Mouse (Mus musculus): ENCODE data around the gene Nbas. TPM values are rescaled to one million over a fixed set of nuclear protein-coding genes. Genes with fewer than 3 reads are reported as not detected.

Nbas gene
- polyA plus RNA-seq, 1 experiment from 2014 or later = 18.2 TPM

DNA sequence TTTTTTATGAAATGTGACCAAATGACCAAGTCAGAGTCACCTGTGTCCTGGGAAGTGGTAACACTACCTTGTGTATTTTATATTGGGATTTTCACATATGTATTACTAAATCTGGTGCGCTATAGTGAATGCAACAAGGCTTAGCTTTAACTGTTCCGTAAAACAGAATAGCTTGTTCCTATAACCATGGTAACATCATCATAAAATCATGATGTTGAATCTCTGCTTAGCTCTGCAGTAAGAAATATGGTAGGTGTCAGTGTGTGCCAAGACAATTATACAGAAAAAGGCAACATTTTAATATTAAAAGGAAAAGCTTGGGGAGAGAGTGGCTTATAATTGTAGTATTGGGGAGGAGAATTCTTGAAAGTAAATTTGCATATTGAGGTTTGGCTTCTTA, 45.0 kb downstream of the Nbas start:
- no peak for ATAC-seq (ENCODE audit: low FRiP score, low read depth)
- no peaks in the 10 kb centered on the region for H3K27me3 ChIP-seq (replicated peaks)
- no peak overlapping the region for H3K27ac ChIP-seq
- 94% methylated on average over 2 of the region's 2 CpGs for WGBS
- H3K4me3 ChIP-seq = no peak overlapping the region
- no peak overlapping the region for H3K9ac ChIP-seq
- H3K9me3 ChIP-seq = no peaks in the 10 kb centered on the region
- H3K4me1 ChIP-seq = no peaks in the 10 kb centered on the region
- H3K4me2 ChIP-seq (replicated peaks) = no peak overlapping the region
- peaks cover 9% of the 10 kb centered on the region; the same call in 1 of the 2 replicates for H3K36me3 ChIP-seq

GRCm38 (mm10) chr12:13314384-13314783, 45.5 kb downstream of the Nbas start:
- Histone ChIP-seq H3K4me3 (no peak overlapping the region), H3K4me2 (replicated peaks) (no peak overlapping the region), H3K36me3 (peaks cover 9% of the 10 kb centered on the region; the same call in 1 of the 2 replicates), H3K27me3 (replicated peaks) (no peaks in the 10 kb centered on the region), H3K9me3 (no peaks in the 10 kb centered on the region), H3K27ac (no peak overlapping the region), H3K9ac (no peak overlapping the region), H3K4me1 (no peaks in the 10 kb centered on the region)
- 86% methylated on average over 3 of the region's 3 CpGs for WGBS
- no peak for ATAC-seq (ENCODE audit: low FRiP score, low read depth)

DNA sequence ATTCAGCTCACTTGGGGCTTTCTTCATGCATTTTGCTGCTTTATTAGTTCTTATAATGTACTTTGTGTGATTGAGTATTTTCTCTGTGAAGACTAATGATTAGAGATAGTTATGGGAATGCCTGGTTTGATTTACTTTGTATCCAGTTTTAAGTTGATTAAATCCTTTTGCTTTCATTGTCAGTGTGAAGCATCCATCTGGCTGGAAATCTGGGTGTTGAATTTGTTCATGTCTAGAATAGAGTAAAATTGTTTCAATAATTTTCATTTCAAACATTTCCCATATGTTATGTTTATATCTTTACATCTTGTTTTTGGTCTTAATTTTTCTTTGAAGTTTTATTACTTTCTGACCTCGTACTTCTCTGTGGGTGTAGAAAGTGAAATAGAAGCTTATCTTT, 46.1 kb downstream of the Nbas start:
- WGBS = 95% methylated on average over 1 of the region's 1 CpGs
- no peak for ATAC-seq (ENCODE audit: low FRiP score, low read depth)

DNA sequence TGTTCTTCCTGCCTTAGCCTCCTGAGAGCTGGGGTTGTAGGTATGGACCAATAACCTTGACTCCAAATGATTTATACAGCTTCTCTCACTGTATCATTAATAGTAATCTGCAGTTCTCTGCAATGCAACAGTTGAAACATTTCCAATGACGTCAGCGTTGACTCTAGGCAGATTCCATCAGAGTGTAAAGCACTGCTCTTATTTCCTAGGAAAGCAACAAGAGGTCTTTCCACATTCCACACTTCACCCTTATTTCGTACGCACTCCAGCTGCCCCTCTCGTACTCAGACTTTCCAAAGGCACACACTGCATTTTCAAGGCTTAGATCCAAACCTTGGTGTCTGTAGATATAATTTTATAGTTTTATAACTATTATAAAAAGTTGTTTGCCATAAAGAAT, 73.6 kb downstream of the Nbas start:
- WGBS = 95% methylated on average over 5 of the region's 5 CpGs
- ATAC-seq (ENCODE audit: low FRiP score, low read depth) = no peak
- H3K9me3 ChIP-seq = no peaks in the 10 kb centered on the region

More for the DNA sequence above, 46.1 kb downstream of the Nbas start:
- Histone ChIP-seq H3K4me2 (replicated peaks) (no peak overlapping the region), H3K36me3 (peaks cover 6% of the 10 kb centered on the region; the same call in 1 of the 2 replicates), H3K9me3 (no peaks in the 10 kb centered on the region), H3K27me3 (replicated peaks) (no peaks in the 10 kb centered on the region), H3K9ac (no peak overlapping the region), H3K4me3 (no peak overlapping the region), H3K27ac (no peak overlapping the region), H3K4me1 (no peaks in the 10 kb centered on the region)

DNA sequence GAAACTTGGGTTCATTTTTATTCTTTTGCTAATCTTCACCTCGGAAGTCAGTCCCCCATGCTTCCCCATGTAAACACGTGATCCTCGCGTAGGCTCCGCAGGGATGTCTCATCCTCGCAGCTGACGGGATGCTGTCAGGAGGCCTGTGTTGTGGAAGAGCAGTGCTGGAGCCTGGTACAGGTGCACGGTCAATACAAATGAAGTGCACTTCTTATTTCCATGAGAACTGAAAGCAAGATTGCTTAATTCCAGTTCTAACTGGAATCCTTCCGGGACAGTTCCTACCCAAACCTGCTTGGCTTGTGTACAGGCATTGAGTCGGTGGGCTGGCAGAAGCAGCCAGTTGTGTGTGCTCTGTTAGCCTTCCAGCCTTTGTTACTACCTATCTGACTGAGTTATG, 87.3 kb downstream of the Nbas start:
- Histone ChIP-seq H3K4me1 (no peaks in the 10 kb centered on the region), H3K27ac (no peak overlapping the region), H3K27me3 (replicated peaks) (no peaks in the 10 kb centered on the region), H3K9me3 (no peaks in the 10 kb centered on the region), H3K4me2 (replicated peaks) (no peak overlapping the region), H3K36me3 (peaks cover 15% of the 10 kb centered on the region), H3K9ac (no peak overlapping the region), H3K4me3 (no peak overlapping the region)
- no peak for ATAC-seq (ENCODE audit: low FRiP score, low read depth)
- WGBS = 94% methylated on average over 10 of the region's 10 CpGs

More for the DNA sequence above, 73.6 kb downstream of the Nbas start:
- Histone ChIP-seq H3K27ac (no peak overlapping the region), H3K4me2 (replicated peaks) (no peak overlapping the region), H3K4me3 (no peak overlapping the region), H3K27me3 (replicated peaks) (no peaks in the 10 kb centered on the region), H3K36me3 (peaks cover 10% of the 10 kb centered on the region), H3K9ac (no peak overlapping the region), H3K4me1 (no peaks in the 10 kb centered on the region)

DNA sequence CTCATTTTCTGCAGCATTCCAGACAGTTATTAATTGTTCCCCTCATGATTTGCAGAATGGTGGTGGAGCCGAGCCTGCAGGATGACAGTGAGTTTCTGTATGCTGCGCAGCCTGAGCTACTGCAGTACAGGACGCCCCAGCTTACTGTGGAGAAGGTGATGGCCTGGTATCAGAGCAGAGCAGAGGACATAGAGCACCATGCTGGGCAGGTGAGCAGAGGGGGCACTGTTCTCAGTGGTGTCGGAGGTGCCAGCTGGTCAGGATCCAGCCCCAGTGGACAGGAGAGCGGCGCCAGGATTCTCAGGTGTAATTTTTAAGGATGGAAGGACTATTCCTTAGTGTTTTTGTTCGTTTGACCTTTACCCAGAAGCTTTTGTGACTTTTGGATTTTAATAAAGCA, 87.8 kb downstream of the Nbas start:
- H3K4me3 ChIP-seq = no peak overlapping the region
- H3K27me3 ChIP-seq (replicated peaks) = no peaks in the 10 kb centered on the region
- no peak for ATAC-seq (ENCODE audit: low FRiP score, low read depth)
- H3K27ac ChIP-seq = no peak overlapping the region
- H3K4me1 ChIP-seq = no peaks in the 10 kb centered on the region
- H3K36me3 ChIP-seq = peaks cover 18% of the 10 kb centered on the region
- H3K9me3 ChIP-seq = no peaks in the 10 kb centered on the region
- 90% methylated on average over 7 of the region's 7 CpGs for WGBS
- no peak overlapping the region for H3K9ac ChIP-seq
- no peak overlapping the region for H3K4me2 ChIP-seq (replicated peaks)

- Histone ChIP-seq H3K9me3 (no peaks in the 10 kb centered on the region), H3K4me3 (no peak overlapping the region), H3K36me3 (peaks cover 22% of the 10 kb centered on the region), H3K27me3 (replicated peaks) (no peaks in the 10 kb centered on the region), H3K27ac (no peak overlapping the region), H3K4me2 (replicated peaks) (no peak overlapping the region), H3K4me1 (no peaks in the 10 kb centered on the region), H3K9ac (no peak overlapping the region)
- no peak for ATAC-seq (ENCODE audit: low FRiP score, low read depth)
- 95% methylated on average over 5 of the region's 5 CpGs for WGBS
Measured at GRCm38 (mm10) chr12:13357229-13357628, 88.3 kb downstream of the Nbas start.

- ATAC-seq (ENCODE audit: low FRiP score, low read depth) = no peak
- H3K36me3 ChIP-seq = peaks cover 31% of the 10 kb centered on the region
- WGBS = 88% methylated on average over 4 of the region's 4 CpGs
Measured at GRCm38 (mm10) chr12:13358849-13359248, 89.9 kb downstream of the Nbas start.

DNA sequence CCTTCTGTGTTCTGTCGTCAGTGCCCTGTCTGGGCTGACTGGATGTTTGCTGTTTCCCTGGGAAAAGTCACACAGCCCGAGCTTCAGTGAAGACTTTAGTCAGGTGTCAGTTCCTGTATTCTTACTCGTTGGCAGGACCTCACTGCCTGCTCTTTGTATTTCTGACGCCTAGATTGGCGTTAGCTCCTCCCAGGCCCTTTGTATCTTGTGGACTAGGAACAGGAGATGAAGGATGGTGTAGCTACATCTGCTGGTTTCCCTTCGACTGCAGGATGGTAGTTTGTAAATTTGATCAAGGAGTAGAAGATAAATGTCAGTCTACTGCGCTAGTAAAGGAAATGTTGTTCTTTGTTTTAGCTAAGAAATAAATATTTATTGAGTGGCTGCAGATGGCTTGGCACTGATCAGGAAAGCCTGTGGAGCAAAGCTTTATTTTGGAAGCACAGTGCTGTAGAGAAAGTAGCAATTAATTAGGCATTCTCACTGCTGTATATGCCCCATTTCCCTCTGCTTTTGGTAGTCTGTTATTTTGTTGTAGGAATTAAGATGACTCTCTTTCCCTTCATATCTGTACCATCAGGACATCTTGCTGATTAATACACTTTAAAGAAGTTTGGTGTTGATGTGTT, 91.4 kb downstream of the Nbas start:
- no peak for ATAC-seq (ENCODE audit: low FRiP score, low read depth)
- Histone ChIP-seq H3K4me3 (no peak overlapping the region), H3K9ac (no peak overlapping the region), H3K4me1 (no peaks in the 10 kb centered on the region), H3K36me3 (peaks cover 31% of the 10 kb centered on the region), H3K27me3 (replicated peaks) (no peaks in the 10 kb centered on the region), H3K4me2 (replicated peaks) (no peak overlapping the region), H3K9me3 (no peaks in the 10 kb centered on the region), H3K27ac (no peak overlapping the region)
- WGBS = 35% methylated on average over 7 of the region's 7 CpGs

More at GRCm38 (mm10) chr12:13358849-13359248, 89.9 kb downstream of the Nbas start:
- Histone ChIP-seq H3K9me3 (no peaks in the 10 kb centered on the region), H3K27me3 (replicated peaks) (no peaks in the 10 kb centered on the region), H3K27ac (no peak overlapping the region), H3K4me3 (no peak overlapping the region), H3K4me2 (replicated peaks) (no peak overlapping the region), H3K9ac (no peak overlapping the region), H3K4me1 (no peaks in the 10 kb centered on the region)

DNA sequence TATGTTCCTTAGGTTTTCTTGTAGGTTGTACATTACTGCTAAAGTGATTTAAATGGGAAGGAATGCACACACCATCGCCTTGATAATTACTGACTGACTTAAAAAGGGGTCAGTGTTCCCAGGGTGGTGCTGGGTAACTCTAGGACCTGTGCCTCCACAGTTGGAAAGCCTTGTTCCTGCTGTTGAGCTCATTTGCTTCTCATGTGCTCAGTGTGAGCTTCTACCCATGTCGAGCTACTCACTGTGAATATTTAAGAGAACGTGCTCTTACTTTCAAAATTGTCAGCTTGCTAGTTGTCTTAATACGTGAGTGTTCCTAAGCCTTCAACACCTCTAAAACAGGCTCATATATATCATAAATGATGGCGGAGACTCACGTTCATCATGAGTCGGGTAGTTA, 112.6 kb downstream of the Nbas start:
- no peaks in the 10 kb centered on the region for H3K4me1 ChIP-seq
- WGBS = 93% methylated on average over 7 of the region's 7 CpGs

GRCm38 (mm10) chr12:13382046-13382445, 113.1 kb downstream of the Nbas start:
- no peak for ATAC-seq (ENCODE audit: low FRiP score, low read depth)
- Histone ChIP-seq H3K9me3 (no peaks in the 10 kb centered on the region), H3K4me1 (no peaks in the 10 kb centered on the region), H3K4me2 (replicated peaks) (no peak overlapping the region), H3K27me3 (replicated peaks) (no peaks in the 10 kb centered on the region), H3K4me3 (no peak overlapping the region), H3K9ac (no peak overlapping the region), H3K36me3 (0 out of 2 replicates have a peak, but pooled peaks cover 4% of the 10 kb centered on the region), H3K27ac (no peak overlapping the region)

More for the DNA sequence above, 112.6 kb downstream of the Nbas start:
- Histone ChIP-seq H3K4me3 (no peak overlapping the region), H3K27ac (no peak overlapping the region), H3K4me2 (replicated peaks) (no peak overlapping the region), H3K27me3 (replicated peaks) (no peaks in the 10 kb centered on the region), H3K36me3 (0 out of 2 replicates have a peak, but pooled peaks cover 5% of the 10 kb centered on the region), H3K9me3 (no peaks in the 10 kb centered on the region), H3K9ac (no peak overlapping the region)
- ATAC-seq (ENCODE audit: low FRiP score, low read depth) = no peak

DNA sequence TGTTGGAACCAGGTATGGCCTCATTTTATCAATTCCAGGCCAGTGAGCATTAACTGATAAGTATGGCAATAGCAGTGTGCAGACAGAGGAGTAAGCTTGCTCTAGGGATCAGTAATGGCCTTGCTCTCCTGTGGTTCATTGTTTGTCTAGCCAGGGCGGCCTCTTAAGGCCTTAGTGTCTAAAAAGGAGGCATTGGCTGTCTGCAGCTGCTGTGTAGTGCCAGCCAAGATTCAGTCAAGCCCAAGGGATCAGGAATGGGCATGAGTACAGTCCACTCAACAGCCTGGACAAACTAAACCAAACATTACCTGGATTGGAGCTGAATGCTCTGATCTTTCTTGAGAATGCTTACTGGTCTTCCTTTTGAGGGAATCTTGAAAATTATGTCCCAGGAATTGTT, 120.7 kb downstream of the Nbas start:
- no peak for ATAC-seq (ENCODE audit: low FRiP score, low read depth)
- H3K9me3 ChIP-seq = no peaks in the 10 kb centered on the region
- no peak overlapping the region for H3K9ac ChIP-seq
- no peak overlapping the region for H3K27ac ChIP-seq
- H3K4me2 ChIP-seq (replicated peaks) = no peak overlapping the region
- 76% methylated on average over 1 of the region's 1 CpGs for WGBS
- H3K27me3 ChIP-seq (replicated peaks) = no peaks in the 10 kb centered on the region
- H3K36me3 ChIP-seq = peaks cover 8% of the 10 kb centered on the region
- H3K4me1 ChIP-seq = no peaks in the 10 kb centered on the region
- no peak overlapping the region for H3K4me3 ChIP-seq

DNA sequence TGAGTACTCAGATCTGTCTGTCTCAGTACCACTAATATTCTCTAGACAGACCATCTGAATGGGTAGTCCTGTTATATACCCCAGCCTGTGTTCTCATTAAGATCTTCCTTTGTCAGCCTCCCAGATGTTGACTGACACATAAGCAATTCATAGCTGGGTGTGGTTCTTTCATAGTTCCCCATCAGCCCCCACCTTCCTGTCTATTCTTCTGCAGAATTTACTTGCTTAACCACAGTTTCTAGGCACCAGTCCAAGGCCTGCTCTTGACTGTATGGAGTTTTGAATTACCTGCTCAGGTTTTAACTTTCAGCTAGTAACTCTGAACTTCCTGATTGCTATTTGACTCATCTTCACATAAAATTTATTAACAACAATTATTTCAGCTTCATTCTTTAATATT, 141.3 kb downstream of the Nbas start:
- no peaks in the 10 kb centered on the region for H3K9me3 ChIP-seq
- no peak overlapping the region for H3K4me2 ChIP-seq (replicated peaks)
- peaks cover 2% of the 10 kb centered on the region; the same call in 1 of the 2 replicates for H3K36me3 ChIP-seq
- no peak for ATAC-seq (ENCODE audit: low FRiP score, low read depth)
- no peak overlapping the region for H3K9ac ChIP-seq
- H3K27me3 ChIP-seq (replicated peaks) = no peaks in the 10 kb centered on the region
- no peak overlapping the region for H3K4me3 ChIP-seq
- H3K4me1 ChIP-seq = no peaks in the 10 kb centered on the region
- no peak overlapping the region for H3K27ac ChIP-seq

Data from neural tube, embryonic 12.5 days (tissue).